Mouse (Mus musculus) liver, adult 2 months (tissue): ENCODE measurements around the gene Thbs1.

Experiments
- CTCF ChIP-seq: fragments of 200-500 bp; IDR thresholded peaks from 2 replicates; pipeline ENCODE4 v1.5.1; 2011; ENCODE audit warnings: low read depth, low read length, control low read depth
- POLR2A ChIP-seq: fragments of 200-500 bp; IDR thresholded peaks from 2 replicates; pipeline ENCODE4 v1.6.1; 2011; ENCODE audit warnings: low read length, control low read depth; ENCODE audit not compliant: insufficient read depth; ENCODE audit errors: extremely low read depth

GRCm38 (mm10) chr2:118112438-118112837 is 762 bp downstream of the Thbs1 start:
- TF ChIP-seq CTCF (no peak), POLR2A (no peak)
